Mouse (Mus musculus): ENCODE measurements at regions not wholly inside any gene's neighbourhood (a gene's known extent, or its start where the extent isn't known, plus 50 kb on each side); places are given as distances from the start of the nearest gene placed in this dataset.
"Not testable (repeated sequence)": the region's sequence is repeated elsewhere in the genome, so short reads cannot be mapped to it uniquely, and the experiment has no call there.

DNA sequence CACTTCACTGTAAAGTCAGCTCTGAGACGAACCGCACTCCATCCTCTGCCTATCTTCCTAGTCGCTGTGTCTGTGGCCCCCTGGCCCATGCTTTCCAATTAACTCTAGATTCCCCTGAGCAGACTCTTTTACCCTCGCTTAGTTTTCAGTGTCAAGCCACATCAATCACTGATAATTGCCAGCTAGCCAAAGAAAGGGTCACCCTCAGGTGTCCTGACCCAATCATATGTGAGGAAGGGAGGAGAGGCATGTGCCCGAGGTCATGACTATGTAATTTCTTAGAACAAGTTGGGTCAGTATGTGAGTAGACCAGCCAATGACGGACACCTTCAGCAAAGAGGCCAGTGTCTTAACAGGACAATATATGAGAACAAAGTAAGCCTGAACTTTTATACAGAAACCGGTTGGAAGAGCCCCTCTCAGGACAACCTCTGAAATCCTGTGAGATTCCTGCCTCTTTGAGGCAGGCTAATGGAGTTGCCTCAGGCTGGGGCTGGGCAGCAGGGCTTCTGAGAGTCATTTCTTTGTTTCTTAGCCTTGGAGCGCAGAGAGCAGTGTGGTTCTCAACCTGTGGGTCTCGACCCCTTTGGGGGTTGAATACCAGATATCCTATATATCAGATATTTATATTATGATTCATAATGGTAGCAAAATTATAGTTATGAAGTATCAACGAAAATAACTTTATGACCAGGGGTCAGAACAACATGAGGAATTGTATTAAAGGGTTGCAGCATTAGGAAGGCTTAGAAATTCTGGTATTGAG is 128.6 kb downstream of the Zfp36l1 start:
- Histone ChIP-seq H3K27ac (ENCODE audit: control insufficient read depth, insufficient read depth, low read depth, low read length, poor library complexity) (no peak overlapping the region), H3K4me1 (ENCODE audit: control insufficient read depth, insufficient read depth, low read length) (peaks cover 3% of the 10 kb centered on the region; the same call in 1 of the 2 replicates), H3K4me3 (replicated peaks; ENCODE audit: control insufficient read depth, low read depth, low read length) (no peak overlapping the region)
- WGBS, result 83% methylated on average over 10 of the region's 10 CpGs
- TF ChIP-seq CTCF (IDR thresholded peaks at IDR 0.05; ENCODE audit: control insufficient read depth, insufficient read depth, low read length), result no peak
- TF ChIP-seq POLR2A (IDR thresholded peaks at IDR 0.05; ENCODE audit: borderline replicate concordance, control insufficient read depth, low read depth, low read length), result no peak

DNA sequence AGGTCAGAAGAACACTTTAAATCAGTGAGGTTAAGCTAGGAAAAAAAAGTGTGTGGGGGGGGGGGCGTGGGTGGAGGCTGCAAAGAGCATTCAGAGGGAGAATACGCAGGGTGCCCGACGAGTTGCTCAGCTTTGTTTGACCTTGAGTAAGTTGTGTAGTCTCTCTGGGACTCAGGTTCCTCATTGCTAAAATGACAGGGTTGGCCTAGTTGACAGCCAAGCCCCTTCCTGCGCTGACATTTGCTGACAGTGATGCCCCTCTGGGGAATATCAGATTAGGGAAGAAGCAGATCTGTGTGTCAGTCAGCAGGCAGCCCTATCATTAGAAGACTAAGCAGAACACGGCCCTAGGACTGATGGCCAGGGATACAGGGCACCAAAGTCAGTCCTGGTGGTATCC is 129.6 kb downstream of the Zfp36l1 start:
- no peak for TF ChIP-seq CTCF (IDR thresholded peaks at IDR 0.05; ENCODE audit: control insufficient read depth, insufficient read depth, low read length)
- H3K4me1 ChIP-seq (ENCODE audit: control insufficient read depth, insufficient read depth, low read length), result no peaks in the 10 kb centered on the region; the same call in 1 of the 2 replicates
- no peak overlapping the region for H3K27ac ChIP-seq (ENCODE audit: control insufficient read depth, insufficient read depth, low read depth, low read length, poor library complexity)
- no peak overlapping the region for H3K4me3 ChIP-seq (replicated peaks; ENCODE audit: control insufficient read depth, low read depth, low read length)
- WGBS, result 33% methylated on average over 6 of the region's 6 CpGs

GRCm38 (mm10) chr12:79982497-79982896 is 130.3 kb downstream of the Zfp36l1 start:
- not testable (repeated sequence) for H3K4me3 ChIP-seq (replicated peaks; ENCODE audit: control insufficient read depth, low read depth, low read length); H3K27ac ChIP-seq (ENCODE audit: control insufficient read depth, insufficient read depth, low read depth, low read length, poor library complexity); H3K4me1 ChIP-seq (ENCODE audit: control insufficient read depth, insufficient read depth, low read length)
- WGBS, result 81% methylated on average over 1 of the region's 1 CpGs

GRCm38 (mm10) chr12:79980711-79981110 is 132.1 kb downstream of the Zfp36l1 start:
- Histone ChIP-seq H3K4me1 (ENCODE audit: control insufficient read depth, insufficient read depth, low read length) (no peaks in the 10 kb centered on the region; the same call in 1 of the 2 replicates), H3K27ac (ENCODE audit: control insufficient read depth, insufficient read depth, low read depth, low read length, poor library complexity) (no peak overlapping the region), H3K4me3 (replicated peaks; ENCODE audit: control insufficient read depth, low read depth, low read length) (no peak overlapping the region)
- WGBS, result 63% methylated on average over 4 of the region's 4 CpGs
- TF ChIP-seq CTCF (IDR thresholded peaks at IDR 0.05; ENCODE audit: control insufficient read depth, insufficient read depth, low read length), result no peak
- no peak for TF ChIP-seq POLR2A (IDR thresholded peaks at IDR 0.05; ENCODE audit: borderline replicate concordance, control insufficient read depth, low read depth, low read length)

DNA sequence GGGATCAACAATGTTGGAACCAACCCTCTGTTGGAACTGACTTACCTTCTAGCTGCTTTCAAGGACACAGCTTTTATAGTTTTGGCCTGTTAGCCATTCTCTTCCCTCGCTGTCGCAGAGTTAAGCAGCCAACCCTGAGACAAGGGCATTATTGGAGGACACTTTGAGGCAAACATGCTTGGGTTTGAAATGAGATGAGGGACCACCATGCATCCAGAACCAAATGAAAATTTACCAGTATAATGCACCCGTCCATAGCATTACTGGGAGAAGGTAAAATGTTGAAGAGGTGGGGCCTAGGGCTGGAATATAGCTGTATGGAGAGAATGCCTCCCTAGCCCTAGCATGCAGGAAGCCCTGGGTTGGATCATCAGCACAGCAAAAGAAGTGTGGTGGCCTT is 135.7 kb downstream of the Zfp36l1 start:
- Histone ChIP-seq H3K4me3 (replicated peaks; ENCODE audit: control insufficient read depth, low read depth, low read length) (no peak overlapping the region), H3K27ac (ENCODE audit: control insufficient read depth, insufficient read depth, low read depth, low read length, poor library complexity) (no peak overlapping the region), H3K4me1 (ENCODE audit: control insufficient read depth, insufficient read depth, low read length) (no peaks in the 10 kb centered on the region; the same call in 1 of the 2 replicates)
- 90% methylated on average over 3 of the region's 3 CpGs for WGBS
- TF ChIP-seq CTCF (IDR thresholded peaks at IDR 0.05; ENCODE audit: control insufficient read depth, insufficient read depth, low read length) (no peak), POLR2A (IDR thresholded peaks at IDR 0.05; ENCODE audit: borderline replicate concordance, control insufficient read depth, low read depth, low read length) (no peak)

DNA sequence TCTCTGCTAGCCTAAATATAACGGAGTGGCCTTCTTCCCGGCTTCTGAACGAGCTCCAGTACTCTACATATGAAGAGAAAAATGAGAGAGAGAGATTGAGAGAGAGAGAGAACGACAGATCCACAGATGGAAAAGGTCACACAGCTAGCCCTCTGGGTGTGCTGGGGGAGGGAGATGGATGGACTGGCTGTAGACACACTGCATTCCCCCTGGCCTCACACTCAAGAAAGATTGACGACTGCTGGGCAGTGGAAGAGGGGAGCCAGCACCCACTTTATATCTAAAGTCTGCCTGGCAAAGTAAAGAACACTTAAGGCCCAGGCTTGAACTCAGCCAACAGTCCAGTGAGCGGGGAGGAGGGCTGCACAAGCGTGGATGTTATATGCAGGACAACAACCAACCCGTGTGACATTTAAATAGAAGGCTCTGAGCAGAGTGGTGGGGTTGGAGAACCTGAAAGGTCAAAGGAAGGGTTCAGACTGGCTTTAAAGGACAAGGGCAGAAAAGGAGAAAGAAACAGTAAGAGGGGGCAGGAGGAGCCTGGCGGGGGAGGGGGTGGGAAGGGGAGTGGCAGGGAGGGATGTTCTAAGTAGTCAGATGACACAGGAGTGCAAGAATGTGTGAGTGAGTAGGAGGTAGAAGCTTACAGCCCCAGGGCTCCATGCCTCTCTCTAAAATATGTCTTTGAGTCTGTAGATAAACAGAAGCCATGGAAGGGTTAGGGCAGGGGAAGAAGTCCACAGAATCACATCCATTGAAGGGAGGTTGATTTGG is 137.2 kb downstream of the Zfp36l1 start:
- no peak for TF ChIP-seq CTCF (IDR thresholded peaks at IDR 0.05; ENCODE audit: control insufficient read depth, insufficient read depth, low read length)
- no peak for TF ChIP-seq POLR2A (IDR thresholded peaks at IDR 0.05; ENCODE audit: borderline replicate concordance, control insufficient read depth, low read depth, low read length)
- Histone ChIP-seq H3K4me1 (ENCODE audit: control insufficient read depth, insufficient read depth, low read length) (peaks cover 3% of the 10 kb centered on the region), H3K27ac (ENCODE audit: control insufficient read depth, insufficient read depth, low read depth, low read length, poor library complexity) (no peak overlapping the region), H3K4me3 (replicated peaks; ENCODE audit: control insufficient read depth, low read depth, low read length) (no peak overlapping the region)
- WGBS, result 85% methylated on average over 9 of the region's 9 CpGs

- Histone ChIP-seq H3K4me3 (replicated peaks; ENCODE audit: control insufficient read depth, low read depth, low read length) (no peak overlapping the region), H3K27ac (ENCODE audit: control insufficient read depth, insufficient read depth, low read depth, low read length, poor library complexity) (no peak overlapping the region), H3K4me1 (ENCODE audit: control insufficient read depth, insufficient read depth, low read length) (peaks cover 3% of the 10 kb centered on the region)
- 78% methylated on average over 6 of the region's 6 CpGs for WGBS
- TF ChIP-seq CTCF (IDR thresholded peaks at IDR 0.05; ENCODE audit: control insufficient read depth, insufficient read depth, low read length), result no peak
- TF ChIP-seq POLR2A (IDR thresholded peaks at IDR 0.05; ENCODE audit: borderline replicate concordance, control insufficient read depth, low read depth, low read length), result no peak
Observed at GRCm38 (mm10) chr12:79975050-79975449, 137.8 kb downstream of the Zfp36l1 start.

DNA sequence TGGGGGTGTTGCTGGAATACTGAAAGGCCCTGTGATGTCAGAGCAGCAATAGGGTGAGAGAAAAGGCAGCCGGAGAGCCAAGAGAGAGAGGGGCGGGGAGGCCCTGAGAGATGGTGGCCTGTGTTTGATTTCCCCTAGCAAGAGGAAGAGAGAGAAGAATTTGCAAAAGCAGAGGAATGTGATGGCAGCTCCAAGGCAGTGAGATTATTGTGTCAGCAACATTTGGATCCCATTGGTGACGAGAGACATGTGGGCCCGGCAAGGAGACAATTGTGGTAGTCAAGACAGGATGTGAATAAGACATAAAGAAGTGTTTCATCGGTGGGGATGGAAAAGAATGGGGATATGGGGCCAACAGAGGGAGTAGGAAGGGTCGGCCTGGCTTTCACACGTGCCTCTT is 138.3 kb downstream of the Zfp36l1 start:
- no peak overlapping the region for H3K27ac ChIP-seq (ENCODE audit: control insufficient read depth, insufficient read depth, low read depth, low read length, poor library complexity)
- no peak for TF ChIP-seq POLR2A (IDR thresholded peaks at IDR 0.05; ENCODE audit: borderline replicate concordance, control insufficient read depth, low read depth, low read length)
- TF ChIP-seq CTCF (IDR thresholded peaks at IDR 0.05; ENCODE audit: control insufficient read depth, insufficient read depth, low read length), result no peak
- H3K4me3 ChIP-seq (replicated peaks; ENCODE audit: control insufficient read depth, low read depth, low read length), result no peak overlapping the region
- 79% methylated on average over 7 of the region's 7 CpGs for WGBS
- peaks cover 3% of the 10 kb centered on the region for H3K4me1 ChIP-seq (ENCODE audit: control insufficient read depth, insufficient read depth, low read length)

All from bone marrow, adult 2 months (tissue).